Mouse (Mus musculus) embryo, embryonic 11.5 days (tissue): ENCODE data around the gene Abcb4.
"Not testable (repeated sequence)": the region's sequence is repeated elsewhere in the genome, so short reads cannot be mapped to it uniquely, and the experiment has no call there.

Source experiments
- DNase-seq: peaks from one replicate; pipeline ENCODE4 v3.0.0-alpha.2; 2012; ENCODE audit warnings: low read depth, low spot score

The Abcb4 gene

DNA sequence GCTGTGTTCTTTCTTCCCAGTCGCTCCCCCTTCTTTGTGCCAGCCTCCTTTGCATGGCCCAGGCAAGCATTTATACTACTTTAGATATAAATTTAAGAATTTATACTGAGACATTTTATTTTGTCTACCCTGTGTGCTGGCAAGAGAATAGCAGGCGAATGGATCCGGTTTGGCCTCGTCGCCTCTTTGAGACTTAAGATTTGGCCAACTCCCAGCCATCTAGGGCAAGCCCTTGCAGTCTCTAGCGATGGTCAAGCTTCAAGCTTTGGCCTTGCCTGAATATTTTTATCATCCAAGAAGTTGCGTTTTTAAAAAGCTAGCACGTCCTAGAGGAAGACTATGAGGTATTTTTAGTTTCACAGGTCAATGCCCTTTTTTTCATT is 104.0 kb downstream of the Abcb4 start:
- no peak for DNase-seq

- DNase-seq, result no peak
Observed at GRCm38 (mm10) chr5:8999108-8999507, 105.6 kb downstream of the Abcb4 start.

GRCm38 (mm10) chr5:9000006-9000405 is 106.5 kb downstream of the Abcb4 start:
- DNase-seq, result not testable (repeated sequence)

- not testable (repeated sequence) for DNase-seq
Observed at GRCm38 (mm10) chr5:9006585-9006984, 113.1 kb downstream of the Abcb4 start.
